Comparison of ENCODE assay signal across 31 mouse cellular contexts in genomic region chr1:51525563-51526265, GRCm38 (mm10). TPM values are rescaled to one million over a fixed set of nuclear protein-coding genes. Genes with fewer than 3 reads are reported as not detected.
DNase-seq lines count a peak whose midpoint lies in the region; ATAC-seq and TF ChIP-seq lines count a peak whose summit lies in the region.
"Had no signal": no experiment of that assay in that cellular context is flagged by ENCODE, and none has a peak within 500 bp of the region (broad histone marks: within the 10 kb centered on the region; RNA-seq: fewer than 3 reads in every experiment).

No protein-coding gene starts in this region.

- H3K36me3 ChIP-seq in midbrain, postnatal 0 days (ENCODE audit: insufficient read depth, low read length): no peaks in the 10 kb centered on the region
- H3K36me3 ChIP-seq in heart, embryonic 12.5 days: no peaks in the 10 kb centered on the region
- H3K36me3 ChIP-seq: forebrain, embryonic 12.5 days; G1E; kidney, embryonic 15.5 days; limb, embryonic 13.5 days; liver, embryonic 13.5 days; neural tube, embryonic 12.5 days had no signal

- H3K4me2 ChIP-seq in midbrain, postnatal 0 days (ENCODE audit: low read depth, low read length, poor library complexity, severe bottlenecking): no peak overlapping the region
- no peak overlapping the region for H3K4me2 ChIP-seq in heart, embryonic 12.5 days
- H3K4me2 ChIP-seq: forebrain, embryonic 12.5 days; heart, embryonic 11.5 days; hindbrain, embryonic 14.5 days; kidney, embryonic 15.5 days; limb, embryonic 13.5 days; liver, embryonic 13.5 days; neural tube, embryonic 12.5 days had no signal

- no peak for ATAC-seq in midbrain, postnatal 0 days (ENCODE audit: low FRiP score)
- no peak for ATAC-seq in heart, embryonic 12.5 days (ENCODE audit: insufficient number of reproducible peaks, low FRiP score)
- ATAC-seq: forebrain, postnatal 0 days had no signal

- no peaks in the 10 kb centered on the region for H3K4me1 ChIP-seq in midbrain, postnatal 0 days (ENCODE audit: insufficient read depth, low read length)
- H3K4me1 ChIP-seq in heart, embryonic 12.5 days (replicated peaks): peaks cover 6% of the 10 kb centered on the region
- H3K4me1 ChIP-seq: forebrain, embryonic 12.5 days; neural tube, embryonic 12.5 days had no signal

- no peak overlapping the region for H3K4me3 ChIP-seq in midbrain, postnatal 0 days (ENCODE audit: low read depth, low read length)
- no peak overlapping the region for H3K4me3 ChIP-seq in heart, embryonic 12.5 days
- H3K4me3 ChIP-seq: forebrain, embryonic 12.5 days; kidney, embryonic 15.5 days; limb, embryonic 13.5 days; liver, embryonic 13.5 days; neural tube, embryonic 12.5 days had no signal

- no peaks in the 10 kb centered on the region for H3K9me3 ChIP-seq in midbrain, postnatal 0 days (ENCODE audit: low read length)
- no peaks in the 10 kb centered on the region for H3K9me3 ChIP-seq in heart, embryonic 12.5 days (replicated peaks)
- H3K9me3 ChIP-seq: forebrain, embryonic 12.5 days; G1E; kidney, embryonic 15.5 days; limb, embryonic 13.5 days; liver, embryonic 13.5 days; neural tube, embryonic 12.5 days had no signal

- peak; percentile 44 for DNase-seq in adrenal gland, adult 2 months
- DNase-seq in adrenal gland, postnatal 4 days (ENCODE audit: low spot score in 2 of 2): no peak
- DNase-seq in T-cell, adult 2 months (ENCODE audit: low spot score): peak; percentile 5
- DNase-seq in induced T-regulatory cell, adult 2 months (ENCODE audit: low read depth): peak; percentile 76
- DNase-seq in urinary bladder, postnatal 36 days (ENCODE audit: low spot score in 2 of 2): no peak
- DNase-seq in thymus, postnatal 14 days: no peak
- DNase-seq in midbrain, postnatal 0 days (ENCODE audit: low spot score): no peak
- DNase-seq: adrenal gland, adult 8-10 months; cerebellum, adult 11-12 months; cerebellum, postnatal 10 days; forebrain, postnatal 0 days; gastrocnemius, postnatal 10 days; heart, postnatal 4 days; kidney, adult 18-20 months; kidney, postnatal 25 days; liver, embryonic 13.5 days; lung, adult 2 months; lung, postnatal 10 days; midbrain, embryonic 14.5 days; right cerebral cortex, adult 18-20 months; spleen, adult 18-20 months; thymus, adult 18-20 months; thymus, postnatal 4 days had no signal

- H3K27ac ChIP-seq in midbrain, postnatal 0 days (ENCODE audit: low read depth, low read length): no peak overlapping the region
- H3K27ac ChIP-seq in heart, embryonic 12.5 days (ENCODE audit: poor library complexity, severe bottlenecking): no peak overlapping the region
- H3K27ac ChIP-seq: forebrain, embryonic 12.5 days; hindbrain, embryonic 14.5 days; kidney, embryonic 15.5 days; limb, embryonic 13.5 days; liver, embryonic 13.5 days; neural tube, embryonic 12.5 days had no signal

- WGBS in midbrain, postnatal 0 days: 65% methylated on average over 1 of the region's 1 CpGs
- 63% methylated on average over 1 of the region's 1 CpGs for WGBS in heart, embryonic 12.5 days

- no peaks in the 10 kb centered on the region for H3K27me3 ChIP-seq in midbrain, postnatal 0 days (ENCODE audit: insufficient read depth, low read length)
- H3K27me3 ChIP-seq in heart, embryonic 12.5 days (replicated peaks): no peaks in the 10 kb centered on the region
- H3K27me3 ChIP-seq: forebrain, embryonic 12.5 days; kidney, embryonic 15.5 days; limb, embryonic 13.5 days; liver, embryonic 13.5 days; neural tube, embryonic 12.5 days had no signal

- H3K9ac ChIP-seq in midbrain, postnatal 0 days (replicated peaks; ENCODE audit: low read length, poor library complexity, severe bottlenecking): no peak overlapping the region
- no peak overlapping the region for H3K9ac ChIP-seq in heart, embryonic 12.5 days
- H3K9ac ChIP-seq: forebrain, embryonic 12.5 days; forebrain, postnatal 0 days; hindbrain, embryonic 14.5 days; kidney, embryonic 15.5 days; limb, embryonic 13.5 days; liver, embryonic 13.5 days; neural tube, embryonic 12.5 days had no signal

- no peak for TF ChIP-seq CTCF in midbrain, postnatal 0 days (IDR thresholded peaks at IDR 0.05)

RNA-seq across cellular contexts. Expression of gene Nabp1, which starts 47.5 kb away (rescaled TPM):
- total RNA-seq in adrenal gland, adult 2 months (2021): 10 to 100 TPM; 51.2 to 66.1 TPM
- 12.9 and 17.2 TPM in 2 replicates for polyA plus RNA-seq in adrenal gland, adult 2 months (2012; rRNA removed)
- 10 to 100 TPM; 11.0 to 17.9 TPM for total RNA-seq in adrenal gland, postnatal 4 days (2021)
- 3.5 and 6.1 TPM in 2 replicates for total RNA-seq in midbrain, postnatal 0 days (2014; rRNA removed)
- 4.1 and 4.3 TPM in 2 replicates for polyA plus RNA-seq in midbrain, postnatal 0 days (2015; fragmentation: Nextera tagmentation; extraction: Ambion mirVana)
- 17.6 and 17.7 TPM in 2 replicates for polyA plus RNA-seq in heart, embryonic 12.5 days (2016; fragmentation: Nextera tagmentation; extraction: Ambion mirVana)

Comparison
In these comparisons a context has a peak if more than half of its experiments do, and no peak if none do; other contexts are left out.
1. DNase-seq: peak in adrenal gland, adult 2 months (single experiment), T-cell, adult 2 months (single experiment) and induced T-regulatory cell, adult 2 months (single experiment); none in adrenal gland, postnatal 4 days (0 of 2), urinary bladder, postnatal 36 days (0 of 2), thymus, postnatal 14 days (single experiment) and midbrain, postnatal 0 days (single experiment).